Mouse (Mus musculus): ENCODE data around the gene Gm13539. TPM values are rescaled to one million over a fixed set of nuclear protein-coding genes. Genes with fewer than 3 reads are reported as not detected.
"Not testable (repeated sequence)": the region's sequence is repeated elsewhere in the genome, so short reads cannot be mapped to it uniquely, and the experiment has no call there.

Gm13539 gene
- polyA plus RNA-seq (2012; ENCODE audit: insufficient read depth, insufficient read length, low replicate concordance, missing spikeins) = not detected in 2 replicates

GRCm38 (mm10) chr2:25781957-25782356 lies at the start of gene Gm13539:
Gene Gm13539, plus strand, starts transcription at chr2:25782257.
- H3K4me1 ChIP-seq (ENCODE audit: control insufficient read depth, insufficient read depth, low read length) = peaks cover 5% of the 10 kb centered on the region; the same call in 1 of the 2 replicates
- 86% methylated on average over 3 of the region's 3 CpGs for WGBS

DNA sequence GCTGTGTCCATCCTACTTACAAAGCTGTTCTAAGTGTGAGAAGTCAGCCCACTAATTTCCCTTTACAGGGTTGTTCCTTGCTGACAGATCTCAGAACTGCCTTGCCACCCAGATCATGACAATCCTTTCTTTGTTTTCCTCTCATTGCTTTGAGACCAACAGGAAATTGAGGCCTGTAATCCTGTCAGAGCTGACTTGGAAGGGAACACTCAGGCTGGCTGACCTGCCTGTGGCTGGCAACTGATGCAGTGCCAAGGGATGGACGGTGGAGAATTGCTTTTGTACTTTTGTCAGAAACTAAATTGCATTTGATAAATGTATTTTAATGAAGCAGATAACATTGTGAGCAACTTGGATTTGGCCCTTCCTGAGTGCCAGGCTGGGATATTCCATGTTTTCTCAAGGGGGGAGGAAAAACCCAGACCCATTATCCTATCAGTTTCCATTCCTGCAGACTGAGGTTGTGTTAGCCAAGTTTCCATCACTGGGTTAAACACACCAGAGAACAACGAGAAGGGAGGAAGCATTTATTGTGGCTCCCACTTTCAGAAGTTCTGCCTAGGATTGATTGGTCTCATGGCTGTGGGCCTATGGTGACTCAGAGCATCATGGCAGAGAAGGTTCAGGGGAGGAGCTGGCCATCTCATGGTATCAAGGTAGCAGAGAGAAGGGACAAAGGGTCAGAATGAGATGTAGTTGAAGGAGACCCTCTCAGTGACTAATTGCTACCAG lies 48.7 kb upstream of the Gm13539 start:
- WGBS = 33% methylated on average over 2 of the region's 2 CpGs
- no peak overlapping the region for H3K27ac ChIP-seq (ENCODE audit: insufficient read depth, low read depth, low read length)
- no peaks in the 10 kb centered on the region for H3K4me1 ChIP-seq (ENCODE audit: control insufficient read depth, insufficient read depth, low read length)
- H3K4me3 ChIP-seq (ENCODE audit: insufficient read depth, low read depth, low read length) = no peak overlapping the region
- no peak for TF ChIP-seq CTCF (IDR thresholded peaks at IDR 0.05; ENCODE audit: insufficient read depth, low read depth, low read length)
- TF ChIP-seq POLR2A (IDR thresholded peaks at IDR 0.05; ENCODE audit: insufficient read depth, low read depth, low read length) = no peak

More at GRCm38 (mm10) chr2:25781957-25782356, at the start of gene Gm13539:
- Histone ChIP-seq H3K27ac (ENCODE audit: insufficient read depth, low read depth, low read length) (no peak within 1 kb of the TSS), H3K4me3 (ENCODE audit: insufficient read depth, low read depth, low read length) (no peak within 1 kb of the TSS)
- no peak for TF ChIP-seq CTCF (IDR thresholded peaks at IDR 0.05; ENCODE audit: insufficient read depth, low read depth, low read length)
- TF ChIP-seq POLR2A (IDR thresholded peaks at IDR 0.05; ENCODE audit: insufficient read depth, low read depth, low read length) = no peak

DNA sequence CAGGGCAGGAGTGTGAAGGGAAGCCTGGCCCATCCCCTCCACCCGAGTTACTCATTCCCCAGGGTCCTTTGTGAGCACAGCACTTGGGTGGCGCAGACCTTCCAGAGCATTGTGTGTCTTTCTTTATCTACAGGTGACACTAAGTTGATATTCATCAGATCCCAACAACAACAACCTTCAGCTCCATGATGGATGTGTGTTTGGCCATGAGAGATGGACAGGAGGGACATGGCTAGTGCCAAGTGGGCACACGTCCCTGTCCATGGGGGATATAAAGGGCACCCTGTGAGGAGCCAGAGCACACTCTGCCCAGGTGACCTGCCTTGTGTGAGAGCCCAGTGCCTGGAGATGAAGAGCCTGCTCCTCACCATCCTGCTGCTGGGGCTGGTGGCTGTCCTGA lies 45.3 kb upstream of the Gm13539 start, which contains the start of gene Obp2b:
Gene Obp2b (plus strand): TSS at position 301 of the 400 bp plus-strand sequence.
- H3K27ac ChIP-seq (ENCODE audit: insufficient read depth, low read depth, low read length); H3K4me3 ChIP-seq (ENCODE audit: insufficient read depth, low read depth, low read length); H3K4me1 ChIP-seq (ENCODE audit: control insufficient read depth, insufficient read depth, low read length): not testable (repeated sequence)
- 86% methylated on average over 3 of the region's 3 CpGs for WGBS

- Histone ChIP-seq H3K4me1 (ENCODE audit: control insufficient read depth, insufficient read depth, low read length) (no peaks in the 10 kb centered on the region), H3K4me3 (ENCODE audit: insufficient read depth, low read depth, low read length) (no peak overlapping the region), H3K27ac (ENCODE audit: insufficient read depth, low read depth, low read length) (no peak overlapping the region)
- no peak for TF ChIP-seq POLR2A (IDR thresholded peaks at IDR 0.05; ENCODE audit: insufficient read depth, low read depth, low read length)
- no peak for TF ChIP-seq CTCF (IDR thresholded peaks at IDR 0.05; ENCODE audit: insufficient read depth, low read depth, low read length)
- 71% methylated on average over 1 of the region's 1 CpGs for WGBS
Measured at GRCm38 (mm10) chr2:25741671-25742070, 40.4 kb upstream of the Gm13539 start.

DNA sequence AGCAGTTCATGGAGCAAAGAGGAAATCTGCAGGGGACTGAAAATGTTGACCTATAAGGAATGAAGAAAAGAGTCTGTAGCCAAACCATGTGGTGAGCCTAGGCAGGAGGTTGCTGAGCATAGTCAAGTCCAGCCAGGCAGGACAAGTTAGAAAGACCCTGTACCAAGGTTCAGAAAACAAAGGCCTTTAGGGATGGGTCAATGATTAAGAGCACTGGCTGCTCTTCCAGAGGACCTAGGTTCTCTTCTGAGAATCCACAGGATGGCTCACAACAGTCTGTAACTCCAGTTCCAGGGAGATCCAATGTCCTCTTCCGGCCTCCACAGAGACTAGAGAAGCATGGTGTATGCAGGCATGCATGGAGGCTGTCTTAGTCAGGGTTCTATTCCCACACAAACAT lies 27.9 kb upstream of the Gm13539 start:
- no peak overlapping the region for H3K27ac ChIP-seq (ENCODE audit: insufficient read depth, low read depth, low read length)
- WGBS = 100% methylated on average over 1 of the region's 1 CpGs
- no peak for TF ChIP-seq CTCF (IDR thresholded peaks at IDR 0.05; ENCODE audit: insufficient read depth, low read depth, low read length)
- TF ChIP-seq POLR2A (IDR thresholded peaks at IDR 0.05; ENCODE audit: insufficient read depth, low read depth, low read length) = no peak

DNA sequence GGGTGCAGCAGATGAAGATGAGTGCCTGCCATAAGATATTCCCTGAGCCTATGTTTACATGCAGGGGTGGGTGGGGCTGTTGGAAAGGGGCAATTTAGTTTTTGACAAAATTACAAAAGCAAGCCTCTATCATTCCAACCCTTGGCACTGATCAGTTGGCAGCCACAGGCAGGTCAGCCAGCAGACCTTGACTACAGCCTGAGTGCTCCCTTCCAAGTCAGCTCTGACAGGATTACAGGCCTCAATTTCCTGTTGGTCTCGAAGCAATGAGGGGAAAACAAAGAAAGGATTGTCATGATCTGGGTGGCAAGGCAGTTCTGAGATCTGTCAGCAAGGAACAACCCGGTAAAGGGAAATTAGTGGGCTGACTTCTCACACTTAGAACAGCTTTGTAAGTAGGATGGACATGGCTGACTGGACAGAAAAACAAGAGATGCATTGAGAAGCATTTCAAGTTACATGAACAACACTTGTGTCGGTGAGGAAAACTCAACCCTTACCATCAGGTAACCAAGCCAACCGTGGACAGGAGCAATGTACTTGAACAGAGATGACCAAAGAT lies 23.9 kb upstream of the Gm13539 start:
- 40% methylated on average over 4 of the region's 4 CpGs for whole genome bisulfite sequencing
- Histone ChIP-seq H3K4me3 (ENCODE audit: insufficient read depth, low read depth, low read length) (no peak overlapping the region), H3K27ac (ENCODE audit: insufficient read depth, low read depth, low read length) (no peak overlapping the region), H3K4me1 (ENCODE audit: control insufficient read depth, insufficient read depth, low read length) (0 out of 2 replicates have a peak, but pooled peaks cover 3% of the 10 kb centered on the region)
- TF ChIP-seq CTCF (IDR thresholded peaks at IDR 0.05; ENCODE audit: insufficient read depth, low read depth, low read length) = no peak
- no peak for TF ChIP-seq POLR2A (IDR thresholded peaks at IDR 0.05; ENCODE audit: insufficient read depth, low read depth, low read length)

More for the DNA sequence above, 27.9 kb upstream of the Gm13539 start:
- H3K4me1 ChIP-seq (ENCODE audit: control insufficient read depth, insufficient read depth, low read length) = 0 out of 2 replicates have a peak, but pooled peaks cover 3% of the 10 kb centered on the region
- no peak overlapping the region for H3K4me3 ChIP-seq (ENCODE audit: insufficient read depth, low read depth, low read length)

DNA sequence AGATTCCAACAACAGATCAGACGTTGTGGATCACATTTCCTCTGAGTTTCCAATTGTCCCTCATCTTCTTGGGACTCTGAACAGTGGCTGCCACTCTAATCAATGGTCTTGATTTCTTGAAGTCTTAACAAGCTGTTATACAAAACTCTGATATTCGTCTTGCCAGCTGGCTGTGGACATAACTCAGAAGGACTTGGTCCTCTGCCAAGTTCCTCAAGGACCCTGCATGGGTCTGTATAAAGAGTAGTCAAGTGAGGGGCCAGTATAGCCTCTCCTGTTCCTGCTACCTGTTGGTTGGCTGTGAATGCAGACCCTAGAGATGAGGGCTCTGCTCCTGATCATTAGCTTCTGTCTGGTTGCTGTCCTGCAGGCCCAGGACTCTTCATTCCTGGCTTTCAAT lies 16.8 kb upstream of the Gm13539 start, which contains the start of gene Lcn3:
Gene Lcn3 (plus strand): TSS at position 301 of the 400 bp plus-strand sequence.
- WGBS = 40% methylated on average over 2 of the region's 2 CpGs
- H3K4me3 ChIP-seq (ENCODE audit: insufficient read depth, low read depth, low read length) = no peak within 1 kb of the TSS
- no peak within 1 kb of the TSS for H3K27ac ChIP-seq (ENCODE audit: insufficient read depth, low read depth, low read length)
- H3K4me1 ChIP-seq (ENCODE audit: control insufficient read depth, insufficient read depth, low read length) = 0 out of 2 replicates have a peak, but pooled peaks cover 2% of the 10 kb centered on the region
- TF ChIP-seq POLR2A (IDR thresholded peaks at IDR 0.05; ENCODE audit: insufficient read depth, low read depth, low read length) (no peak), CTCF (IDR thresholded peaks at IDR 0.05; ENCODE audit: insufficient read depth, low read depth, low read length) (no peak)

DNA sequence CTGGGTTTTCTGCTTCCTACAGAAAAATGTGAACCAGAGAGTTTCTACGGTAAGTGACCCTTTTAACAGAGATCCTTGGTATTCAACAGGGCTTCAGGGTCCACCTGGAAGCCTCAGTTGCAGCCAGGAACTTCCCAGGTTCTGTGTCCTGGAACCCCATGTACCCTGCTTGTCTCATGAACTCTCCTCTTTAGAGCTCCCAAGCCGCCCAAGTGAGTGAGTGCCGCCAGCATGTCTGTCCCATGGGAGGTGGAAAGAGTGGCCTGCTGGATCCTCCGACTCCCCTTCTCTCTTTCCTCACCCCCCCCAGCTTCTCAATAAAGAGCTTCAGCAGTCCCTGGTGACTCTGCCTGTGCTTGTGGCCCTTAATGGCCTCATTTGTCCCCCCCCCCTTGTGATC lies 14.3 kb upstream of the Gm13539 start:
- Histone ChIP-seq H3K4me3 (ENCODE audit: insufficient read depth, low read depth, low read length) (no peak overlapping the region), H3K27ac (ENCODE audit: insufficient read depth, low read depth, low read length) (no peak overlapping the region), H3K4me1 (ENCODE audit: control insufficient read depth, insufficient read depth, low read length) (0 out of 2 replicates have a peak, but pooled peaks cover 2% of the 10 kb centered on the region)
- TF ChIP-seq CTCF (IDR thresholded peaks at IDR 0.05; ENCODE audit: insufficient read depth, low read depth, low read length) (no peak), POLR2A (IDR thresholded peaks at IDR 0.05; ENCODE audit: insufficient read depth, low read depth, low read length) (no peak)
- WGBS = 88% methylated on average over 4 of the region's 4 CpGs

DNA sequence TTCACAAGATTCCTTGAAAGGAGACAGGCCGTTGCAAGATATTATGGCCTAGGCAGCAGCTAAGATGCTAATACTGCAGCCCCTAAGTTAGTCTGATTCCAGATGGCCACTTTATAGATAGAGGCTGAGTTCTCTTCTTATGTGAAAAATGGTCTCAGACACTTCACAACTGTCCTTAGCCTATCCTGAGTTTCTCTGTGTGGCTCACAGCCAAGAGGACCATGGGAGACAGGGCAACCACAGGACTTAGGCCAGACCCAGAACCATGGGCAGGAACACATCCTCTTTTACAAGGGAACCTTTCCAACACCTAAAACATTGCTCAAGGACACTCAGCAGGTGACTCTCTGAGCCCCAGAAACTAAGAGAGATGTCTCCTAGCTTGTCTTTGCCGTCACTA lies 8.6 kb upstream of the Gm13539 start:
- Histone ChIP-seq H3K27ac (ENCODE audit: insufficient read depth, low read depth, low read length) (no peak overlapping the region), H3K4me3 (ENCODE audit: insufficient read depth, low read depth, low read length) (no peak overlapping the region), H3K4me1 (ENCODE audit: control insufficient read depth, insufficient read depth, low read length) (peaks cover 3% of the 10 kb centered on the region; the same call in 1 of the 2 replicates)
- TF ChIP-seq CTCF (IDR thresholded peaks at IDR 0.05; ENCODE audit: insufficient read depth, low read depth, low read length) (no peak), POLR2A (IDR thresholded peaks at IDR 0.05; ENCODE audit: insufficient read depth, low read depth, low read length) (no peak)
- 95% methylated on average over 2 of the region's 2 CpGs for WGBS

Measured in olfactory bulb, adult 2 months (tissue).